Mouse (Mus musculus) spleen, adult 2 months (tissue): ENCODE results near the gene Atp4b. TPM values are rescaled to one million over a fixed set of nuclear protein-coding genes. Genes with fewer than 3 reads are reported as not detected.

Source experiments
- DNase-seq, 2 experiments: peaks; one replicate each; pipeline versions ENCODE4 v3.0.0 to v3.0.0-alpha.2; 2012 to 2021; ENCODE audit warnings: low spot score in 2 of 2, low read depth in 1 of 2
- H3K27ac ChIP-seq: fragments of 200-500 bp; 2 replicates; pipeline ENCODE4 v1.5.1; 2012; ENCODE audit warnings: low read length, inconsistent platforms; ENCODE audit not compliant: insufficient read depth
- H3K27me3 ChIP-seq: fragments of 200-500 bp; 2 replicates; pipeline ENCODE4 v1.6.1; 2012; ENCODE audit warnings: mild to moderate bottlenecking, moderate library complexity, low read length, inconsistent platforms; ENCODE audit not compliant: control insufficient read depth, insufficient read depth
- H3K36me3 ChIP-seq: fragments of 200-500 bp; 2 replicates; pipeline ENCODE4 v1.6.1; 2012; ENCODE audit warnings: mild to moderate bottlenecking, low read length, inconsistent platforms; ENCODE audit not compliant: control insufficient read depth, insufficient read depth
- H3K4me1 ChIP-seq: fragments of 200-500 bp; 2 replicates; pipeline ENCODE4 v1.6.1; 2011; ENCODE audit warnings: inconsistent platforms; ENCODE audit not compliant: control insufficient read depth, insufficient read depth, insufficient read length
- H3K4me3 ChIP-seq: fragments of 200-500 bp; 2 replicates; pipeline ENCODE4 v1.5.1; 2011; ENCODE audit warnings: mild to moderate bottlenecking, inconsistent platforms; ENCODE audit not compliant: insufficient read depth, insufficient read length; ENCODE audit errors: extremely low read depth
- CTCF ChIP-seq: fragments of 200-500 bp; IDR thresholded peaks from 2 replicates; pipeline ENCODE4 v1.5.1; 2011; ENCODE audit warnings: mild to moderate bottlenecking, inconsistent platforms; ENCODE audit not compliant: insufficient read depth, insufficient read length, insufficient replicate concordance; ENCODE audit errors: extremely low read depth
- POLR2A ChIP-seq: fragments of 200-500 bp; IDR thresholded peaks from 2 replicates; pipeline ENCODE4 v1.6.1; 2011; ENCODE audit warnings: low read depth, low read length, inconsistent platforms
- WGBS: fragments of 180-500 bp; shearing (Covaris S2); methylation state at CpG from one replicate; pipeline ENCODE4 v1.1.7; 2018; 5-methylcytosine and 5-hydroxymethylcytosine counted together
- polyA plus RNA-seq: library from polyadenylated mRNA; depleted of rRNA; stranded (reverse); fragments of >200 nt; gene quantifications from 2 replicates; pipeline ENCODE4 v1.2.3, GENCODE M21; 2012

Gene Atp4b
- polyA plus RNA-seq, 1 experiment = 0.06 TPM

DNA sequence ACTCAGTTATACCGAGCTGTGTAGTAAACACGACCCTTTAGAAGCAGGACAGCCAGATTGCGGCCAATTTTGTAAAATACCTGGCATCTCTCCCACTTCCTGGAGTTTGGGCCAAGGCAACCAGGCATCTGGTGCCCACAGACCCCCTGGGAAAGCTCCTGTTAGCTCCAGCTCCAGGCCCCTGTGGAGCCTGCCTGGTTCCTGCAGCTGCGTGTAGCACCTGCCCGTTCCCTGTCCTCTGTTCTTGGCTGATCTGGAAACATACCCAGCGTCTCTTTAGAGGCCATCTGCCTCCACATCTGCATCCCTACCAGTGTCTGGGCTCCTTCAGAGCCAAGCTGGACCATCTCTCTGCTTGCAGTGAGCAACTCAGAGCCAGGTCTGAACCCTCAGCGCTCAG is 33.8 kb upstream of the Atp4b start:
- DNase-seq = no peak
- Histone ChIP-seq H3K36me3 (no peaks in the 10 kb centered on the region), H3K27me3 (no peaks in the 10 kb centered on the region), H3K27ac (no peak overlapping the region), H3K4me1 (no peaks in the 10 kb centered on the region; the same call in 1 of the 2 replicates), H3K4me3 (no peak overlapping the region)
- TF ChIP-seq CTCF = no peak
- no peak for TF ChIP-seq POLR2A
- 76% methylated on average over 7 of the region's 7 CpGs for WGBS

- no peak for DNase-seq
- no peak overlapping the region for H3K27ac ChIP-seq
- no peaks in the 10 kb centered on the region for H3K36me3 ChIP-seq
- 20% methylated on average over 9 of the region's 9 CpGs for WGBS
- H3K4me3 ChIP-seq = no peak overlapping the region
- TF ChIP-seq POLR2A (no peak), CTCF (no peak)
- H3K27me3 ChIP-seq = no peaks in the 10 kb centered on the region
- no peaks in the 10 kb centered on the region; the same call in 1 of the 2 replicates for H3K4me1 ChIP-seq
Measured at GRCm38 (mm10) chr8:13428156-13428555, 31.5 kb upstream of the Atp4b start.

GRCm38 (mm10) chr8:13427351-13427750 is 30.7 kb upstream of the Atp4b start:
- no peaks in the 10 kb centered on the region for H3K36me3 ChIP-seq
- H3K4me1 ChIP-seq = no peaks in the 10 kb centered on the region; the same call in 1 of the 2 replicates
- no peak for TF ChIP-seq POLR2A
- no peak for TF ChIP-seq CTCF
- no peak for DNase-seq
- no peak overlapping the region for H3K27ac ChIP-seq
- H3K4me3 ChIP-seq = no peak overlapping the region
- H3K27me3 ChIP-seq = no peaks in the 10 kb centered on the region
- WGBS = 22% methylated on average over 6 of the region's 6 CpGs

GRCm38 (mm10) chr8:13420970-13421369 is 24.3 kb upstream of the Atp4b start:
- Histone ChIP-seq H3K4me3 (no peak overlapping the region), H3K36me3 (no peaks in the 10 kb centered on the region), H3K27me3 (no peaks in the 10 kb centered on the region), H3K27ac (no peak overlapping the region), H3K4me1 (no peaks in the 10 kb centered on the region)
- 95% methylated on average over 6 of the region's 6 CpGs for WGBS
- DNase-seq = no peak
- TF ChIP-seq POLR2A (no peak), CTCF (no peak)

- 85% methylated on average over 2 of the region's 2 CpGs for WGBS
- no peak overlapping the region for H3K27ac ChIP-seq
Measured at GRCm38 (mm10) chr8:13419111-13419639, 22.6 kb upstream of the Atp4b start.

DNA sequence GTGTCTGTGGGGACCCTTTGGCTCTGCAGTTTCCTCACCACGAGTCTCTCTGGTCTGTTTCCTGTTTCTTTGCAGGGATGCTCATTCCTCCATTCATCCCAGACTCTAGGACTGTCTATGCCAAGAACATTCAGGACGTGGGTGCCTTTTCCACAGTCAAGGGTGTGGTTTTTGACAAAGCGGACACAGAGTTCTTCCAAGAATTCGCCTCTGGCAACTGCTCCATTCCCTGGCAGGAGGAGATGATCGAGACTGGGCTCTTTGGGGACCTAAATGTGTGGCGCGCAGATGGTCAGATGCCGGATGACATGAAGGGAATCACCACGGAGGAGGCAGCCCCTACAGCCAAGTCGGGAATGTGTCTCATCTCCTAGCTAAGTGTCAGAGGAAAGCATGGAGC is 19.3 kb upstream of the Atp4b start:
- DNase-seq = no peak
- Histone ChIP-seq H3K27ac (no peak overlapping the region), H3K4me3 (no peak overlapping the region), H3K36me3 (no peaks in the 10 kb centered on the region), H3K4me1 (no peaks in the 10 kb centered on the region), H3K27me3 (no peaks in the 10 kb centered on the region)
- 74% methylated on average over 10 of the region's 10 CpGs for WGBS
- no peak for TF ChIP-seq POLR2A
- no peak for TF ChIP-seq CTCF

More at GRCm38 (mm10) chr8:13419111-13419639, 22.6 kb upstream of the Atp4b start:
- Histone ChIP-seq H3K27me3 (no peaks in the 10 kb centered on the region), H3K4me1 (no peaks in the 10 kb centered on the region), H3K4me3 (no peak overlapping the region), H3K36me3 (no peaks in the 10 kb centered on the region)
- no peak for DNase-seq
- TF ChIP-seq POLR2A (no peak), CTCF (no peak)

DNA sequence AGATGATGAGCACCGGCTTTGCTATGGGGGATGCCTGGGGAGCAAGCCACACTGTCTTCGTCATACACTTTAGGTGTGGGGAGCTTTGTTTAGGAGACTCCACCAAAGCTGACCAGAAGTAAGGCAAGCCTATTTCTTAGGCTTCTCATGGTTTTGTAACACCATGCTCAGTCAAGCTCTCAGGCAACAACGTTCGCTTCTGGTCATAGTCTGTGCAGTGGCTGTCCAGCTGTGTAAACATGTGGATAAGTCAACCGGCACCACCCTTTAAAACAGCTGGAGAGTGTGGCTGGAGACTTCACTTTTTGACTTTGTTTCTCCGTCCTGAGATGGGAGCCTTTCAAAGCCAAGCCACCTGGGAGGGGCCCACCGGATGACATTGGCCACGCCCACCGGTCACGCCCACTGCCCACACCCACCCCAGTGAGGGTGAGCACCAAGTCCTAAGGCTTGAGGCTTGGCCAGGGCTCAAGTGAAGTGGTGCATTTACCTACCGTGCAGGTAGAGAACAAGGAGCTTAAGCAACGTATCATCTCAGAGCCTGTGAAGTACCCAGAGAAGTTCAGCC is 17.3 kb upstream of the Atp4b start:
- no peak overlapping the region for H3K4me3 ChIP-seq
- DNase-seq = no peak
- H3K27ac ChIP-seq = no peak overlapping the region
- H3K4me1 ChIP-seq = no peaks in the 10 kb centered on the region
- WGBS = 56% methylated on average over 12 of the region's 12 CpGs
- no peaks in the 10 kb centered on the region for H3K36me3 ChIP-seq
- no peaks in the 10 kb centered on the region for H3K27me3 ChIP-seq
- no peak for TF ChIP-seq CTCF
- no peak for TF ChIP-seq POLR2A
